In genomic region chr19:12464674-12465073, GRCm38 (mm10) we compare ENCODE assay signal across 21 mouse cellular contexts. TPM values are rescaled to one million over a fixed set of nuclear protein-coding genes. Genes with fewer than 3 reads are reported as not detected.
DNase-seq lines count a peak whose midpoint lies in the region; ATAC-seq and TF ChIP-seq lines count a peak whose summit lies in the region.
"Had no signal": no experiment of that assay in that cellular context is flagged by ENCODE, and none has a peak within 500 bp of the region (broad histone marks: within the 10 kb centered on the region; RNA-seq: fewer than 3 reads in every experiment).

No protein-coding gene starts in this region.

- no peaks in the 10 kb centered on the region for H3K79me2 ChIP-seq in heart, adult 2 months (replicated peaks; ENCODE audit: control insufficient read depth, insufficient read depth, low read length)
- peaks cover 93% of the 10 kb centered on the region for H3K79me2 ChIP-seq in macrophage (ENCODE audit: inconsistent target)

- no peak overlapping the region for H3K9ac ChIP-seq in heart, adult 2 months (ENCODE audit: low read depth, low read length)
- H3K9ac ChIP-seq: embryonic facial prominence, embryonic 15.5 days; liver, embryonic 14.5 days; midbrain, embryonic 15.5 days had no signal

- 63% methylated on average over 4 of the region's 4 CpGs for WGBS in heart, adult 2 months
- WGBS in heart, embryonic 10.5 days, result 79% methylated on average over 4 of the region's 4 CpGs
- WGBS in limb, embryonic 10.5 days, result 82% methylated on average over 4 of the region's 4 CpGs
- WGBS in macrophage (ENCODE audit: missing documents), result 6% methylated on average over 4 of the region's 4 CpGs

- no peaks in the 10 kb centered on the region for H3K9me3 ChIP-seq in heart, embryonic 10.5 days
- H3K9me3 ChIP-seq in megakaryocyte, embryonic 14.5 days, result no peaks in the 10 kb centered on the region
- no peaks in the 10 kb centered on the region for H3K9me3 ChIP-seq in limb, embryonic 10.5 days (replicated peaks)
- H3K9me3 ChIP-seq: embryonic facial prominence, embryonic 15.5 days; G1E; midbrain, embryonic 15.5 days had no signal

- no peak for ATAC-seq in megakaryocyte, adult 5-6 weeks (ENCODE audit: poor library complexity, severe bottlenecking)
- ATAC-seq: forebrain, embryonic 14.5 days; midbrain, embryonic 15.5 days had no signal

- TF ChIP-seq EP300 in heart, adult 2 months (IDR thresholded peaks at IDR 0.05; ENCODE audit: insufficient read depth, low read depth, low read length), result no peak

- no peaks in the 10 kb centered on the region for H3K36me3 ChIP-seq in heart, adult 2 months (ENCODE audit: control insufficient read depth, insufficient read depth, low read length)
- no peaks in the 10 kb centered on the region for H3K36me3 ChIP-seq in heart, embryonic 10.5 days
- H3K36me3 ChIP-seq in megakaryocyte, embryonic 14.5 days (replicated peaks; ENCODE audit: low read length), result peaks cover 37% of the 10 kb centered on the region
- no peaks in the 10 kb centered on the region for H3K36me3 ChIP-seq in limb, embryonic 10.5 days
- no peaks in the 10 kb centered on the region; the same call in 1 of the 2 replicates for H3K36me3 ChIP-seq in macrophage (ENCODE audit: inconsistent target)
- H3K36me3 ChIP-seq: G1E had no signal

- intact Hi-C loops in heart, adult 2 months (cut with DNase I), result loop anchor here (5.0 kb wide), 2 partner anchors 32 to 38 kb away; partner anchors contain the start of gene Dtx4

- H3K4me3 ChIP-seq in heart, adult 2 months, result no peak overlapping the region
- no peak overlapping the region for H3K4me3 ChIP-seq in heart, embryonic 10.5 days
- H3K4me3 ChIP-seq in megakaryocyte, embryonic 14.5 days (replicated peaks), result peak overlapping the region; percentile 82
- no peak overlapping the region for H3K4me3 ChIP-seq in limb, embryonic 10.5 days
- H3K4me3 ChIP-seq in macrophage (ENCODE audit: inconsistent target), result peak overlapping the region; percentile 72
- H3K4me3 ChIP-seq: embryonic facial prominence, embryonic 15.5 days; midbrain, embryonic 15.5 days had no signal

- DNase-seq in heart, adult 2 months, result no peak
- no peak for DNase-seq in heart, embryonic 10.5 days (ENCODE audit: low spot score)
- peak; percentile 17 for DNase-seq in limb, embryonic 10.5 days (ENCODE audit: low spot score)
- no peak for DNase-seq in left cerebral cortex, adult 11 months (ENCODE audit: low spot score)
- DNase-seq in layer of hippocampus, adult 9-11 months, result no peak
- DNase-seq: adrenal gland, adult 2 months; cerebellum, adult 9-10 months; heart, postnatal 36 days; kidney, postnatal 14 days; right cerebral cortex, postnatal 25 days had no signal

- TF ChIP-seq CTCF in heart, adult 2 months (IDR thresholded peaks at IDR 0.05), result no peak

- no peaks in the 10 kb centered on the region for H3K4me1 ChIP-seq in heart, adult 2 months (ENCODE audit: control insufficient read depth, insufficient read depth, low read length)
- H3K4me1 ChIP-seq in heart, embryonic 10.5 days, result peaks cover 3% of the 10 kb centered on the region
- H3K4me1 ChIP-seq in megakaryocyte, embryonic 14.5 days, result peaks cover 86% of the 10 kb centered on the region
- H3K4me1 ChIP-seq in limb, embryonic 10.5 days, result no peaks in the 10 kb centered on the region
- H3K4me1 ChIP-seq: embryonic facial prominence, embryonic 15.5 days; midbrain, embryonic 15.5 days had no signal

- H3K27ac ChIP-seq in heart, adult 2 months, result peak overlapping the region; percentile 19
- H3K27ac ChIP-seq in heart, embryonic 10.5 days, result no peak overlapping the region
- no peak overlapping the region for H3K27ac ChIP-seq in limb, embryonic 10.5 days
- H3K27ac ChIP-seq in macrophage, result peak overlapping the region; percentile 99
- H3K27ac ChIP-seq: embryonic facial prominence, embryonic 15.5 days; liver, embryonic 14.5 days; midbrain, embryonic 15.5 days had no signal

- H3K27me3 ChIP-seq in heart, adult 2 months (ENCODE audit: control insufficient read depth, insufficient read depth, low read length), result no peaks in the 10 kb centered on the region
- H3K27me3 ChIP-seq in heart, embryonic 10.5 days (ENCODE audit: insufficient read depth, poor library complexity, severe bottlenecking), result no peaks in the 10 kb centered on the region
- no peaks in the 10 kb centered on the region for H3K27me3 ChIP-seq in megakaryocyte, embryonic 14.5 days (replicated peaks)
- H3K27me3 ChIP-seq in limb, embryonic 10.5 days (ENCODE audit: low read depth, poor library complexity, severe bottlenecking), result no peaks in the 10 kb centered on the region
- H3K27me3 ChIP-seq: embryonic facial prominence, embryonic 15.5 days; midbrain, embryonic 15.5 days had no signal

- no peak for TF ChIP-seq POLR2A in heart, adult 2 months (IDR thresholded peaks at IDR 0.05; ENCODE audit: insufficient read depth, low read depth, low read length)

RNA-seq across cellular contexts. Expression of gene Mpeg1, which starts 4.1 kb away (rescaled TPM):
- total RNA-seq in heart, adult 2 months (2021), result 1 to 10 TPM; 7.4 to 8.0 TPM
- 3.5 and 4.3 TPM in 2 replicates for polyA plus RNA-seq in heart, adult 2 months (2012; rRNA removed)
- polyA plus RNA-seq in heart, embryonic 10.5 days (2016; fragmentation: Nextera tagmentation; extraction: Ambion mirVana), result 0.05 TPM in 1 of 2 replicates, not detected in the other
- polyA plus RNA-seq in megakaryocyte, embryonic 14.5 days (2012; ENCODE audit: insufficient read depth, low replicate concordance), result 6.5 TPM in 1 of 2 replicates, not detected in the other
- 1,084 and 1,137 TPM in 2 replicates for total RNA-seq in megakaryocyte, adult 5-6 weeks (2015)
- 543 and 663 TPM in 2 replicates for total RNA-seq in megakaryocyte, adult 5-6 weeks (2017)
- 0.05 and 0.08 TPM in 2 replicates for polyA plus RNA-seq in limb, embryonic 10.5 days (2016; fragmentation: Nextera tagmentation; extraction: Ambion mirVana)
- total RNA-seq in macrophage (2018; cell fraction: chromatin; rRNA removed), result 100 to 1,000 TPM; 252 to 707 (median 456) TPM
- total RNA-seq in macrophage (2018; cell fraction: cytosol; rRNA removed), result 1,000 to 10,000 TPM; 1,942 to 3,390 (median 2,625) TPM
- 1,000 to 10,000 TPM in 25 of 26 experiments, 100 to 1,000 TPM in 1; 793 to 4,386 (median 3,068) TPM for total RNA-seq in macrophage (2018; cell fraction: nucleus; rRNA removed)
- polyA plus RNA-seq in macrophage (2018), result 2,177 to 2,766 TPM (median 2,684 TPM) in 3 replicates
- polyA plus RNA-seq: G1E had no signal

RNA-seq across cellular contexts. Expression of gene Dtx4, which starts 36.6 kb away (rescaled TPM):
- 1 to 10 TPM; 5.7 to 6.2 TPM for total RNA-seq in heart, adult 2 months (2021)
- polyA plus RNA-seq in heart, adult 2 months (2012; rRNA removed), result 3.7 and 5.0 TPM in 2 replicates
- polyA plus RNA-seq in heart, embryonic 10.5 days (2016; fragmentation: Nextera tagmentation; extraction: Ambion mirVana), result 0.91 and 2.9 TPM in 2 replicates
- polyA plus RNA-seq in megakaryocyte, embryonic 14.5 days (2012; ENCODE audit: insufficient read depth, low replicate concordance), result 1.9 and 2.5 TPM in 2 replicates
- 7.3 and 9.9 TPM in 2 replicates for total RNA-seq in megakaryocyte, adult 5-6 weeks (2015)
- total RNA-seq in megakaryocyte, adult 5-6 weeks (2017), result 8.3 and 9.0 TPM in 2 replicates
- 1.8 and 2.3 TPM in 2 replicates for polyA plus RNA-seq in limb, embryonic 10.5 days (2016; fragmentation: Nextera tagmentation; extraction: Ambion mirVana)
- 100 to 1,000 TPM in 4 of 26 experiments, 10 to 100 TPM in 14, 1 to 10 TPM in 8; 7.0 to 144 (median 22.3) TPM for total RNA-seq in macrophage (2018; cell fraction: chromatin; rRNA removed)
- total RNA-seq in macrophage (2018; cell fraction: cytosol; rRNA removed), result 10 to 100 TPM; 10.2 to 96.6 (median 29.8) TPM
- total RNA-seq in macrophage (2018; cell fraction: nucleus; rRNA removed), result 100 to 1,000 TPM in 3 of 26 experiments, 10 to 100 TPM in 21, 1 to 10 TPM in 2; 8.5 to 133 (median 28.5) TPM
- 17.5 to 35.6 TPM (median 30.8 TPM) in 3 replicates for polyA plus RNA-seq in macrophage (2018)
- polyA plus RNA-seq: G1E had no signal

RNA-seq across cellular contexts. Expression of gene Pfpl, which starts 37.0 kb away (rescaled TPM):
- total RNA-seq in heart, adult 2 months (2021), result not detected
- not detected in 2 replicates for polyA plus RNA-seq in heart, adult 2 months (2012; rRNA removed)
- not detected in 2 replicates for polyA plus RNA-seq in heart, embryonic 10.5 days (2016; fragmentation: Nextera tagmentation; extraction: Ambion mirVana)
- polyA plus RNA-seq in megakaryocyte, embryonic 14.5 days (2012; ENCODE audit: insufficient read depth, low replicate concordance), result not detected in 2 replicates
- total RNA-seq in megakaryocyte, adult 5-6 weeks (2015), result not detected in 2 replicates
- total RNA-seq in megakaryocyte, adult 5-6 weeks (2017), result not detected in 2 replicates
- polyA plus RNA-seq in limb, embryonic 10.5 days (2016; fragmentation: Nextera tagmentation; extraction: Ambion mirVana), result not detected in 2 replicates
- total RNA-seq in macrophage (2018; cell fraction: chromatin; rRNA removed), result not detected
- total RNA-seq in macrophage (2018; cell fraction: cytosol; rRNA removed), result not detected
- total RNA-seq in macrophage (2018; cell fraction: nucleus; rRNA removed), result not detected
- not detected in 3 replicates for polyA plus RNA-seq in macrophage (2018)
- total RNA-seq: adrenal gland, adult 2 months; heart, adult 8-10 months; heart, postnatal 36 days; left cerebral cortex, postnatal 25 days had no signal
- polyA plus RNA-seq: adrenal gland, adult 2 months; embryonic facial prominence, embryonic 15.5 days; forebrain, embryonic 14.5 days; G1E; liver, embryonic 14.5 days; midbrain, embryonic 15.5 days; neural tube, embryonic 11.5 days had no signal

RNA-seq across cellular contexts. Expression of gene Olfr1441, which starts 47.4 kb away (rescaled TPM):
- total RNA-seq in heart, adult 2 months (2021), result not detected
- not detected in 2 replicates for polyA plus RNA-seq in heart, adult 2 months (2012; rRNA removed)
- polyA plus RNA-seq in heart, embryonic 10.5 days (2016; fragmentation: Nextera tagmentation; extraction: Ambion mirVana), result not detected in 2 replicates
- not detected in 2 replicates for polyA plus RNA-seq in megakaryocyte, embryonic 14.5 days (2012; ENCODE audit: insufficient read depth, low replicate concordance)
- not detected in 2 replicates for total RNA-seq in megakaryocyte, adult 5-6 weeks (2015)
- total RNA-seq in megakaryocyte, adult 5-6 weeks (2017), result not detected in 2 replicates
- not detected in 2 replicates for polyA plus RNA-seq in limb, embryonic 10.5 days (2016; fragmentation: Nextera tagmentation; extraction: Ambion mirVana)
- total RNA-seq in macrophage (2018; cell fraction: chromatin; rRNA removed), result not detected
- not detected for total RNA-seq in macrophage (2018; cell fraction: cytosol; rRNA removed)
- total RNA-seq in macrophage (2018; cell fraction: nucleus; rRNA removed), result not detected
- not detected in 3 replicates for polyA plus RNA-seq in macrophage (2018)
- total RNA-seq: adrenal gland, adult 2 months; heart, adult 8-10 months; heart, postnatal 36 days; left cerebral cortex, postnatal 25 days had no signal
- polyA plus RNA-seq: adrenal gland, adult 2 months; forebrain, embryonic 14.5 days; G1E; liver, embryonic 14.5 days; midbrain, embryonic 15.5 days; neural tube, embryonic 11.5 days had no signal

Comparison
In these comparisons a context has a peak if more than half of its experiments do, and no peak if none do; other contexts are left out.
1. H3K27ac ChIP-seq: peak in heart, adult 2 months (single experiment) and macrophage (single experiment); none in heart, embryonic 10.5 days (single experiment) and limb, embryonic 10.5 days (single experiment).
2. H3K4me3 ChIP-seq: peak in megakaryocyte, embryonic 14.5 days (single experiment) and macrophage (single experiment); none in heart, adult 2 months (single experiment), heart, embryonic 10.5 days (single experiment) and limb, embryonic 10.5 days (single experiment).
3. RNA of gene Mpeg1, which starts 4.1 kb away (polyA plus RNA-seq): 2,177 to 2,766 TPM in macrophage; 6.5 TPM in megakaryocyte, embryonic 14.5 days, 3.5 to 4.3 TPM in heart, adult 2 months, 0.05 to 0.08 TPM in limb, embryonic 10.5 days and 0.05 TPM in heart, embryonic 10.5 days; every median in the first group is over 100 times any median in the second.